ENCODE assay signal across 8 mouse cellular contexts in the genomic region with DNA sequence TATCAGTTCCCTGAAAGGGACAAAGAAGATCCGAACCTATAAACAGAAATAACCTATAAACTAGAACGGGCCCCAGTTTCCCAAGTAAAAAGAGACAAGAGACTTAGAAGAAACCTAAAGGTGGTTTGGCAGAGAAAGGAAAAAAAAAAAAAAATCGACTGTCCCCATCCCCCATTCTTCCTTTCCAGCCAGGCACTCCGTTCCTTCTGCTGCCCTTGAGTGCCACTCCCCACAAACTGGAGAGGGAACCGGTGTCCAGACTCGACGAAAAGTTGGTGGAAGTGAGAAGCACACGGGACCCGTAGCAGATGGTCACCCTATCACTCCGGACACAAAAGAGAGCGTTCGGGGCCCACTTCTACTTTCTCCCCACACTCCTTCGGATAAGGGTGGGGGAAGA. TPM values are rescaled to one million over a fixed set of nuclear protein-coding genes. Genes with fewer than 3 reads are reported as not detected.
DNase-seq lines count a peak whose midpoint lies in the region; ATAC-seq lines count a peak whose summit lies in the region.

No protein-coding gene starts in this region.

- peaks cover 33% of the 10 kb centered on the region for H3K36me3 ChIP-seq in heart, embryonic 12.5 days
- peaks cover 33% of the 10 kb centered on the region for H3K36me3 ChIP-seq in hindbrain, embryonic 12.5 days

- H3K4me2 ChIP-seq in heart, embryonic 12.5 days = peak overlapping the region; percentile 89
- peak overlapping the region; percentile 81 for H3K4me2 ChIP-seq in hindbrain, embryonic 12.5 days (replicated peaks)

- H3K4me3 ChIP-seq in heart, embryonic 12.5 days = peak overlapping the region; percentile 95
- H3K4me3 ChIP-seq in hindbrain, embryonic 12.5 days = peak overlapping the region; percentile 99

- 4% methylated on average over 13 of the region's 13 CpGs for WGBS in heart, embryonic 12.5 days
- WGBS in hindbrain, embryonic 12.5 days = 7% methylated on average over 13 of the region's 13 CpGs

- peaks cover 30% of the 10 kb centered on the region for H3K4me1 ChIP-seq in heart, embryonic 12.5 days (replicated peaks)
- peaks cover 43% of the 10 kb centered on the region for H3K4me1 ChIP-seq in hindbrain, embryonic 12.5 days

- no peaks in the 10 kb centered on the region for H3K27me3 ChIP-seq in heart, embryonic 12.5 days (replicated peaks)
- H3K27me3 ChIP-seq in hindbrain, embryonic 12.5 days = no peaks in the 10 kb centered on the region

- H3K9ac ChIP-seq in heart, embryonic 12.5 days = peak overlapping the region; percentile 90
- H3K9ac ChIP-seq in hindbrain, embryonic 12.5 days = peak overlapping the region; percentile 97

- ATAC-seq in heart, embryonic 12.5 days (ENCODE audit: insufficient number of reproducible peaks, low FRiP score) = no peak
- no peak for ATAC-seq in hindbrain, embryonic 12.5 days (ENCODE audit: low FRiP score)
- ATAC-seq in megakaryocyte progenitor cell, adult 5-6 weeks (replicated peaks; ENCODE audit: poor library complexity) = no peak

- H3K9me3 ChIP-seq in heart, embryonic 12.5 days (replicated peaks) = peaks cover 20% of the 10 kb centered on the region
- peaks cover 16% of the 10 kb centered on the region for H3K9me3 ChIP-seq in hindbrain, embryonic 12.5 days (replicated peaks)

- DNase-seq in heart, postnatal 4 days = no peak
- DNase-seq in Muller cell, postnatal 12 days (ENCODE audit: inconsistent ontology term) = peak; percentile 18
- peak; percentile 62 for DNase-seq in lung, postnatal 10 days
- no peak for DNase-seq in natural killer cell, adult 2 months (ENCODE audit: low spot score in 2 of 2)
- no peak for DNase-seq in cerebellum, adult 9-11 months

- peak overlapping the region; percentile 72 for H3K27ac ChIP-seq in heart, embryonic 12.5 days (ENCODE audit: poor library complexity, severe bottlenecking)
- peak overlapping the region; percentile 91 for H3K27ac ChIP-seq in hindbrain, embryonic 12.5 days

RNA-seq across cellular contexts. Expression of a gene that starts 5.6 kb away (rescaled TPM):
- 169 and 173 TPM in 2 replicates for polyA plus RNA-seq in heart, embryonic 12.5 days (2016; fragmentation: Nextera tagmentation; extraction: Ambion mirVana)
- total RNA-seq in heart, postnatal 4 days (2021) = 10 to 100 TPM in 1 of 2 experiments, 1 to 10 TPM in 1; 8.9 to 13.2 TPM
- 3,841 and 3,900 TPM in 2 replicates for polyA plus RNA-seq in hindbrain, embryonic 12.5 days (2016; fragmentation: Nextera tagmentation; extraction: Ambion mirVana)
- total RNA-seq in megakaryocyte progenitor cell, adult 5-6 weeks (2015) = 0.24 TPM in 1 of 2 replicates, not detected in the other
- not detected in 2 replicates for total RNA-seq in megakaryocyte progenitor cell, adult 5-6 weeks (2017)

RNA-seq across cellular contexts. Expression of a gene that starts 5.6 kb away (rescaled TPM):
- 35.9 and 37.0 TPM in 2 replicates for polyA plus RNA-seq in heart, embryonic 12.5 days (2016; fragmentation: Nextera tagmentation; extraction: Ambion mirVana)
- 10 to 100 TPM; 71.5 to 76.9 TPM for total RNA-seq in heart, postnatal 4 days (2021)
- polyA plus RNA-seq in hindbrain, embryonic 12.5 days (2016; fragmentation: Nextera tagmentation; extraction: Ambion mirVana) = 139 and 140 TPM in 2 replicates
- 12.8 and 16.0 TPM in 2 replicates for total RNA-seq in megakaryocyte progenitor cell, adult 5-6 weeks (2015)
- total RNA-seq in megakaryocyte progenitor cell, adult 5-6 weeks (2017) = 5.1 and 8.6 TPM in 2 replicates

Comparison
In these comparisons a context has a peak if more than half of its experiments do, and no peak if none do; other contexts are left out.
1. DNase-seq: peak in Muller cell, postnatal 12 days (single experiment) and lung, postnatal 10 days (single experiment); none in heart, postnatal 4 days (single experiment), natural killer cell, adult 2 months (0 of 2) and cerebellum, adult 9-11 months (single experiment).
2. RNA of a gene that starts 5.6 kb away (total RNA-seq): 8.9 to 13.2 TPM in heart, postnatal 4 days; 0.24 TPM in megakaryocyte progenitor cell, adult 5-6 weeks; every median in the first group is over 4 times any median in the second.
3. RNA of a gene that starts 5.6 kb away (total RNA-seq): 71.5 to 76.9 TPM in heart, postnatal 4 days; 5.1 to 16.0 TPM in megakaryocyte progenitor cell, adult 5-6 weeks; every median in the first group is over 4 times any median in the second.